Mouse (Mus musculus) MN1 (cell line): Measurements from ENCODE around the gene Vegfd.

Experiments used
- DNase-seq: peaks from one replicate; pipeline ENCODE4 v3.0.0-alpha.2; 2016; ENCODE audit warnings: low spot score

The Vegfd gene

GRCm38 (mm10) chrX:164419955-164420354, 46.8 kb downstream of the Vegfd start:
- no peak for DNase-seq

GRCm38 (mm10) chrX:164420518-164420917, 47.3 kb downstream of the Vegfd start:
- DNase-seq = no peak

- DNase-seq = no peak
Measured at GRCm38 (mm10) chrX:164424821-164425220, 51.6 kb downstream of the Vegfd start.

- no peak for DNase-seq
Measured at GRCm38 (mm10) chrX:164427295-164427694, 54.1 kb downstream of the Vegfd start.

GRCm38 (mm10) chrX:164428224-164428623, 55.0 kb downstream of the Vegfd start:
- no peak for DNase-seq

GRCm38 (mm10) chrX:164430621-164431020, 57.4 kb downstream of the Vegfd start:
- DNase-seq = no peak

GRCm38 (mm10) chrX:164431133-164431532, 58.0 kb downstream of the Vegfd start:
- DNase-seq = no peak

- DNase-seq = no peak
Measured at GRCm38 (mm10) chrX:164431541-164431940, 58.4 kb downstream of the Vegfd start.

GRCm38 (mm10) chrX:164432682-164433081, 59.5 kb downstream of the Vegfd start:
- no peak for DNase-seq

GRCm38 (mm10) chrX:164436709-164437108, 63.5 kb downstream of the Vegfd start, which contains the start of gene Asb11:
TSS of gene Asb11 (plus strand) at chrX:164436994.
- DNase-seq = no peak

- no peak for DNase-seq
Measured at GRCm38 (mm10) chrX:164439462-164439861, 66.3 kb downstream of the Vegfd start.

- DNase-seq = no peak
Measured at GRCm38 (mm10) chrX:164440140-164440539, 67.0 kb downstream of the Vegfd start.

- no peak for DNase-seq
Measured at GRCm38 (mm10) chrX:164440703-164441102, 67.5 kb downstream of the Vegfd start.

- DNase-seq = no peak
Measured at GRCm38 (mm10) chrX:164441306-164441705, 68.1 kb downstream of the Vegfd start.

- DNase-seq = no peak
Measured at GRCm38 (mm10) chrX:164445601-164446000, 72.4 kb downstream of the Vegfd start.

GRCm38 (mm10) chrX:164446106-164446551, 73.0 kb downstream of the Vegfd start:
- no peak for DNase-seq

GRCm38 (mm10) chrX:164446835-164447681, 73.9 kb downstream of the Vegfd start:
- no peak for DNase-seq

- DNase-seq = no peak
Measured at GRCm38 (mm10) chrX:164447682-164448071, 74.5 kb downstream of the Vegfd start.

GRCm38 (mm10) chrX:164449201-164449600, 76.0 kb downstream of the Vegfd start:
- DNase-seq = peak; percentile 59
